Mouse (Mus musculus): ENCODE results near the gene Ptov1.

GRCm38 (mm10) chr7:44824872-44825271 lies 44.7 kb downstream of the Ptov1 start:
- TF ChIP-seq POLR2A (IDR thresholded peaks at IDR 0.05; ENCODE audit: borderline replicate concordance, extremely low read depth, insufficient read depth, insufficient read length, poor library complexity, severe bottlenecking) (no peak), CTCF (IDR thresholded peaks at IDR 0.05; ENCODE audit: borderline replicate concordance, extremely low read depth, insufficient read depth, insufficient read length) (peak; percentile 84; the same call in 1 of the 2 replicates)

Data from brain, embryonic 14.5 days (tissue).